Mouse (Mus musculus) mature B cell (primary cell): ENCODE results near the gene Vrk1.

Experiments used
- in situ Hi-C: fragments of 300-500 bp; cut with MboI; formaldehyde crosslinking; loops from 2 replicates; pipeline ENCODE4 v1.14.3; 2019

Gene Vrk1

GRCm38 (mm10) chr12:105997028-105997786 lies 12.8 kb upstream of the Vrk1 start:
- in situ Hi-C loops, result no loop called here

- in situ Hi-C loops, result no loop called here
Measured at GRCm38 (mm10) chr12:106001775-106002174, 8.3 kb upstream of the Vrk1 start.

- in situ Hi-C loops, result no loop called here
Measured at GRCm38 (mm10) chr12:106004719-106005118, 5.3 kb upstream of the Vrk1 start.

- in situ Hi-C loops, result no loop called here
Measured at GRCm38 (mm10) chr12:106006218-106006617, 3.8 kb upstream of the Vrk1 start.

- in situ Hi-C loops, result no loop called here
Measured at GRCm38 (mm10) chr12:106008348-106009050, 1.5 kb upstream of the Vrk1 start.

- in situ Hi-C loops, result no loop called here
Measured at GRCm38 (mm10) chr12:106009122-106009870, 732 bp upstream of the Vrk1 start.

- in situ Hi-C loops, result no loop called here
Measured at GRCm38 (mm10) chr12:106012161-106012560, 2.1 kb downstream of the Vrk1 start.

GRCm38 (mm10) chr12:106016265-106017012 lies 6.4 kb downstream of the Vrk1 start:
- in situ Hi-C loops, result no loop called here

- in situ Hi-C loops, result no loop called here
Measured at GRCm38 (mm10) chr12:106020063-106020462, 10.0 kb downstream of the Vrk1 start.

GRCm38 (mm10) chr12:106023652-106024051 lies 13.6 kb downstream of the Vrk1 start:
- in situ Hi-C loops, result no loop called here

- in situ Hi-C loops, result no loop called here
Measured at GRCm38 (mm10) chr12:106025416-106025815, 15.4 kb downstream of the Vrk1 start.

- in situ Hi-C loops, result no loop called here
Measured at GRCm38 (mm10) chr12:106026385-106027134, 16.5 kb downstream of the Vrk1 start.

GRCm38 (mm10) chr12:106027372-106027771 lies 17.3 kb downstream of the Vrk1 start:
- in situ Hi-C loops, result no loop called here

GRCm38 (mm10) chr12:106029582-106029981 lies 19.6 kb downstream of the Vrk1 start:
- in situ Hi-C loops, result no loop called here

GRCm38 (mm10) chr12:106030146-106030745 lies 20.2 kb downstream of the Vrk1 start:
- in situ Hi-C loops, result no loop called here

GRCm38 (mm10) chr12:106030796-106031195 lies 20.8 kb downstream of the Vrk1 start:
- in situ Hi-C loops, result no loop called here

- in situ Hi-C loops, result no loop called here
Measured at GRCm38 (mm10) chr12:106031916-106032315, 21.9 kb downstream of the Vrk1 start.

GRCm38 (mm10) chr12:106032361-106032760 lies 22.3 kb downstream of the Vrk1 start:
- in situ Hi-C loops, result no loop called here

GRCm38 (mm10) chr12:106034267-106034666 lies 24.2 kb downstream of the Vrk1 start:
- in situ Hi-C loops, result no loop called here

GRCm38 (mm10) chr12:106034761-106035160 lies 24.7 kb downstream of the Vrk1 start:
- in situ Hi-C loops, result no loop called here

GRCm38 (mm10) chr12:106040259-106040658 lies 30.2 kb downstream of the Vrk1 start:
- in situ Hi-C loops, result no loop called here
